Mouse (Mus musculus): ENCODE measurements around the gene Nebl.

- no peak for TF ChIP-seq POLR2A (IDR thresholded peaks at IDR 0.05; ENCODE audit: insufficient read depth, low read length)
- TF ChIP-seq CTCF (IDR thresholded peaks at IDR 0.05; ENCODE audit: low read depth, low read length), result no peak
- 0 out of 2 replicates have a peak, but pooled peaks have one; percentile 38 for TF ChIP-seq EP300 (IDR thresholded peaks at IDR 0.05; ENCODE audit: insufficient read depth, low read depth, low read length)
Observed at GRCm38 (mm10) chr2:17742051-17742763, 10.9 kb upstream of the Nebl start.
